Mouse (Mus musculus) hindbrain, embryonic 12.5 days (tissue): ENCODE measurements around the gene Nfatc3. TPM values are rescaled to one million over a fixed set of nuclear protein-coding genes. Genes with fewer than 3 reads are reported as not detected.

ENCODE experiments used
- ATAC-seq: fragments of 200-750 bp; cut with Nextera tagmentation; 2 replicates; pipeline ENCODE4 v1.8.0; 2017; ENCODE audit warnings: moderate TSS enrichment; ENCODE audit not compliant: low FRiP score
- H3K27ac ChIP-seq: fragments of 300-500 bp; sonication (generic); 2 replicates; pipeline ENCODE4 v1.5.1; 2016; ENCODE audit warnings: mild to moderate bottlenecking
- H3K27me3 ChIP-seq: fragments of 300-500 bp; sonication (generic); 2 replicates; pipeline ENCODE4 v1.6.1; 2016; ENCODE audit warnings: mild to moderate bottlenecking
- H3K36me3 ChIP-seq: fragments of 300-500 bp; sonication (generic); 2 replicates; pipeline ENCODE4 v1.6.1; 2016; ENCODE audit warnings: mild to moderate bottlenecking
- H3K4me1 ChIP-seq: fragments of 300-500 bp; sonication (generic); 2 replicates; pipeline ENCODE4 v1.6.1; 2016
- H3K4me2 ChIP-seq: fragments of 300-500 bp; sonication (generic); replicated peaks from 2 replicates; pipeline ENCODE4 v1.6.1; 2016; ENCODE audit warnings: mild to moderate bottlenecking
- H3K4me3 ChIP-seq: fragments of 300-500 bp; sonication (generic); 2 replicates; pipeline ENCODE4 v1.5.1; 2016; ENCODE audit warnings: mild to moderate bottlenecking
- H3K9ac ChIP-seq: fragments of 300-500 bp; sonication (generic); 2 replicates; pipeline ENCODE4 v1.6.1; 2016; ENCODE audit warnings: mild to moderate bottlenecking, moderate library complexity
- H3K9me3 ChIP-seq: fragments of 300-500 bp; sonication (generic); replicated peaks from 2 replicates; pipeline ENCODE4 v1.6.1; 2016; ENCODE audit warnings: mild to moderate bottlenecking
- WGBS: fragments of 180-500 bp; shearing (Covaris S2); methylation state at CpG from one replicate; pipeline ENCODE4 v1.1.7; 2016; 5-methylcytosine and 5-hydroxymethylcytosine counted together
- polyA plus RNA-seq: library from polyadenylated mRNA; unstranded; fragments of >200 nt; fragmentation: Nextera tagmentation; extraction: Ambion mirVana; gene quantifications from 2 replicates; pipeline ENCODE4 v1.2.1, GENCODE M21; 2016

Gene Nfatc3
- polyA plus RNA-seq, 1 experiment from 2014 or later, result 6.7 TPM

- Histone ChIP-seq H3K4me1 (no peaks in the 10 kb centered on the region), H3K27ac (no peak overlapping the region), H3K36me3 (peaks cover 29% of the 10 kb centered on the region), H3K27me3 (no peaks in the 10 kb centered on the region), H3K9me3 (no peaks in the 10 kb centered on the region), H3K9ac (no peak overlapping the region), H3K4me3 (no peak overlapping the region), H3K4me2 (no peak overlapping the region)
- no peak for ATAC-seq
- 93% methylated on average over 2 of the region's 2 CpGs for WGBS
Measured at GRCm38 (mm10) chr8:106103888-106104287, 45.2 kb downstream of the Nfatc3 start.

GRCm38 (mm10) chr8:106106193-106106592 lies 47.6 kb downstream of the Nfatc3 start:
- 91% methylated on average over 1 of the region's 1 CpGs for WGBS
- Histone ChIP-seq H3K4me2 (no peak overlapping the region), H3K4me3 (no peak overlapping the region), H3K4me1 (no peaks in the 10 kb centered on the region), H3K9me3 (no peaks in the 10 kb centered on the region), H3K36me3 (peaks cover 32% of the 10 kb centered on the region), H3K9ac (no peak overlapping the region), H3K27me3 (no peaks in the 10 kb centered on the region), H3K27ac (no peak overlapping the region)
- ATAC-seq, result no peak

DNA sequence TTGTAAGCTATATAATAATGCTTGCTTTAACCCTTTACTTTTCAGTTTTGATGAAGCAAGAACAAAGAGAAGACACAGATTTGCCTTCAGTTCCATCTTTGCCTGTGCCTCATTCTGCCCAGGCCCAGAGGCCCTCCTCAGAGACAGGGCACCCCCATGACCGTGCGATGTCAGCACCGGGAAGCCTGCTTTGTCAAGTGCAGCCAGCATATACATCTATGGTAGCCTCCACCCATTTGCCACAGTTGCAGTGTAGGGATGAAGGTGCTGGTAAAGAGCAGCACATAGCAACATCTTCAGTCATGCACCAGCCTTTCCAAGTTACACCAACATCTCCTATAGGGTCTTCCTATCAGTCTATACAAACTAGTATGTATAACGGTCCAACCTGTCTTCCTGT lies 49.4 kb downstream of the Nfatc3 start:
- H3K4me3 ChIP-seq, result no peak overlapping the region
- WGBS, result 95% methylated on average over 4 of the region's 4 CpGs
- no peaks in the 10 kb centered on the region for H3K9me3 ChIP-seq
- ATAC-seq, result no peak
- no peak overlapping the region for H3K4me2 ChIP-seq
- H3K27me3 ChIP-seq, result no peaks in the 10 kb centered on the region
- no peak overlapping the region for H3K27ac ChIP-seq
- H3K36me3 ChIP-seq, result peaks cover 37% of the 10 kb centered on the region
- no peak overlapping the region for H3K9ac ChIP-seq
- H3K4me1 ChIP-seq, result no peaks in the 10 kb centered on the region

DNA sequence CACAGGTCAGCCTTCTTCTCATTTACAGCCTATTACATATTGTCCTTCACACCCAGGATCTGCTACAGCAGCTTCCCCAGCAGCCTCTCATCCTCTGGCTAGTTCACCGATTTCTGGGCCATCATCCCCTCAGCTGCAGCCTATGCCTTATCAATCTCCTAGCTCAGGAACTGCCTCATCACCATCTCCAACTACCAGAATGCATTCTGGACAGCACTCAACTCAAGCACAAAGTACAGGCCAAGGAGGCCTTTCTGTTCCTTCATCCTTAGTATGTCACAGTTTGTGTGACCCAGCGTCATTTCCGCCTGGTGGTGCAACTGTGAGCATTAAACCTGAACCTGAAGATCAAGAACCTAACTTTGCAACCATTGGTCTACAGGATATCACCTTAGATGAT lies 50.1 kb downstream of the Nfatc3 start:
- no peaks in the 10 kb centered on the region for H3K27me3 ChIP-seq
- no peak for ATAC-seq
- 93% methylated on average over 3 of the region's 3 CpGs for WGBS

GRCm38 (mm10) chr8:106112041-106112440 lies 53.4 kb downstream of the Nfatc3 start:
- 98% methylated on average over 2 of the region's 2 CpGs for WGBS
- ATAC-seq, result no peak

More for the DNA sequence above, 50.1 kb downstream of the Nfatc3 start:
- H3K4me1 ChIP-seq, result no peaks in the 10 kb centered on the region
- no peak overlapping the region for H3K9ac ChIP-seq
- H3K4me2 ChIP-seq, result no peak overlapping the region
- H3K9me3 ChIP-seq, result no peaks in the 10 kb centered on the region
- H3K27ac ChIP-seq, result no peak overlapping the region
- peaks cover 39% of the 10 kb centered on the region for H3K36me3 ChIP-seq
- no peak overlapping the region for H3K4me3 ChIP-seq

DNA sequence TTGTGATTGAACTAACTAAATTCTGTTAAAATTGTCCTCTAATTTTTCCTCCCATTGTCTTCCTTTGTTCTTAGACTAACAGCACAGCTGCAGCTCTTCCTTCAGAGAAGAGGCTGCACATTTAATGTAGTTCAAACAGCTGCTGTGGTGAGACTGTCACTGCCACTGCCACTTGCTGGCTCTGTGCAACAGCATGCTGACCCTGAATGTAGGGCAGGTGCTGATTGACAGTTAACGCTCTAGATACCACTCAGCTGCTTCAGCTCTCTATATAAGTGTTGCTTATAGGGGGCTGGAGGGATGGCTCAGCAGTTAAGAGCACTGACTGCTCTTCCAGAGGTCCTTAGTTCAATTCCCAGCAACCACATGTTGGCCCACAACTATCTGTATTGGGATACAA lies 53.9 kb downstream of the Nfatc3 start:
- H3K36me3 ChIP-seq, result peaks cover 40% of the 10 kb centered on the region
- WGBS, result 93% methylated on average over 1 of the region's 1 CpGs
- H3K4me1 ChIP-seq, result no peaks in the 10 kb centered on the region
- no peak overlapping the region for H3K27ac ChIP-seq
- H3K4me2 ChIP-seq, result no peak overlapping the region
- H3K9me3 ChIP-seq, result no peaks in the 10 kb centered on the region
- H3K9ac ChIP-seq, result no peak overlapping the region
- ATAC-seq, result no peak
- H3K4me3 ChIP-seq, result no peak overlapping the region
- no peaks in the 10 kb centered on the region for H3K27me3 ChIP-seq

More at GRCm38 (mm10) chr8:106112041-106112440, 53.4 kb downstream of the Nfatc3 start:
- no peak overlapping the region for H3K9ac ChIP-seq
- no peak overlapping the region for H3K27ac ChIP-seq
- H3K4me1 ChIP-seq, result no peaks in the 10 kb centered on the region
- H3K4me3 ChIP-seq, result no peak overlapping the region
- peaks cover 41% of the 10 kb centered on the region for H3K36me3 ChIP-seq
- H3K27me3 ChIP-seq, result no peaks in the 10 kb centered on the region
- H3K4me2 ChIP-seq, result no peak overlapping the region
- H3K9me3 ChIP-seq, result no peaks in the 10 kb centered on the region

DNA sequence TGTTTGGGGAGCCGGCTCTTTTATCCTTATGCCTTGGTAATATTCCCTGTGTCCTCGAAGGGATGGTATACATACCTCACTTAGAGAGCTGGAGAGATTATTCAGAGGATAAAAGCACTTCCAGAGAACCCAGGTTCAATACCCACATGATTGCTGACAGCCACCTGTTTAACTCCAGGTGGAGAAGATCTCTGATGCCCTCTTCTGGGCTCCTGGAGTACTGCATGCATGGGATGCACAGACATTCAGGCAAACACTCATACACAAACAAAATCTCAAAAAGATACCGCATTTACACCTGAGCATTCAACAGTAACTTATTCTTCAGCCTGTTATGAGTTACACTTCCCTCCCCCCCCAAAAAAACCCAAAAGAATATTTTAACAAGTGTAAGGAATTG lies 57.3 kb downstream of the Nfatc3 start:
- no peak overlapping the region for H3K4me2 ChIP-seq
- no peak overlapping the region for H3K27ac ChIP-seq
- H3K27me3 ChIP-seq, result no peaks in the 10 kb centered on the region
- no peaks in the 10 kb centered on the region for H3K4me1 ChIP-seq
- no peak overlapping the region for H3K4me3 ChIP-seq
- no peaks in the 10 kb centered on the region for H3K9me3 ChIP-seq
- H3K9ac ChIP-seq, result no peak overlapping the region
- 95% methylated on average over 3 of the region's 3 CpGs for WGBS
- H3K36me3 ChIP-seq, result peaks cover 28% of the 10 kb centered on the region
- ATAC-seq, result no peak

DNA sequence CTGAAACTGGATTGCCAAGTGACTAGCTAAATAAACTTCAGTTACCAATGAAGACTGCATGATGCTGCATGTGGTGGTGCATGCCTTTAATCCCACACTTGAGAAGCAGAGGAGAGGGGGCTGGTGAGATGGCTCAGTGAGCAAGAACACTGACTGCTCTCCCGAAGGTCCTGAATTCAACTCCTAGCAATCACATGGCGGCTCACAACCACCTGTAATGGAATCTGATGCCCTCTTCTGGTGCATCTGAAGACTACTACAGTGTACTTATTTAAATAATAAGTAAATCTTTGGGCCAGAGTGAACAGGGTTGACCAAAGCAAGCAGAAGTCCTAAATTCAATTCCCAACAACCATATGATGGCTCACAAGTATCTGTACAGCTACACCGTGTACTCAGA lies 64.8 kb downstream of the Nfatc3 start:
- Histone ChIP-seq H3K27me3 (no peaks in the 10 kb centered on the region), H3K27ac (no peak overlapping the region), H3K4me1 (no peaks in the 10 kb centered on the region), H3K4me3 (no peak overlapping the region), H3K4me2 (no peak overlapping the region), H3K36me3 (peaks cover 7% of the 10 kb centered on the region), H3K9me3 (no peaks in the 10 kb centered on the region), H3K9ac (no peak overlapping the region)
- no peak for ATAC-seq
- 90% methylated on average over 3 of the region's 3 CpGs for WGBS

GRCm38 (mm10) chr8:106126055-106126454 lies 67.4 kb downstream of the Nfatc3 start:
- H3K27ac ChIP-seq, result no peak overlapping the region
- WGBS, result 88% methylated on average over 1 of the region's 1 CpGs
- no peak overlapping the region for H3K4me2 ChIP-seq
- no peak overlapping the region for H3K9ac ChIP-seq
- ATAC-seq, result no peak
- H3K27me3 ChIP-seq, result no peaks in the 10 kb centered on the region
- H3K36me3 ChIP-seq, result peaks cover 17% of the 10 kb centered on the region
- no peaks in the 10 kb centered on the region for H3K9me3 ChIP-seq
- no peaks in the 10 kb centered on the region for H3K4me1 ChIP-seq
- no peak overlapping the region for H3K4me3 ChIP-seq

DNA sequence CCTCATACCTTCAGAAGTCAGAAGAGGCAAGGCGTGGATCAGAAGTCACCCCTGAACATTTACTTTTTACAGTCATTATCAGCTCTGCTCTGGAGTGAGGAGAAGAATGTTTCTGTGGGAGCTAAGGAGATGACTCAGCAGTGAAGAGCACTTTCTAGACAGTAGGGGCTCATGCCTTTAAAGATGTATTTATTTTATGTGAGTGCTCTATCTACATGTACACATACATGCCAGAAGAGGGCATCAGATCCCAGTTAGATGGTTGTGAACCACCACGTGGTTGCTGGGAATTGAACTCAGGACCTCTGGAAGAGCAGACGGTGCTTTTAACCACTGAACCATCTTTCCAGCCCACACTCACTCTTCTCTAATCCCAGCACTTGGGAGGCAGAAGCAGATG lies 68.4 kb downstream of the Nfatc3 start:
- Histone ChIP-seq H3K9ac (no peak overlapping the region), H3K36me3 (peaks cover 26% of the 10 kb centered on the region), H3K4me2 (no peak overlapping the region), H3K27ac (no peak overlapping the region), H3K4me3 (no peak overlapping the region), H3K9me3 (no peaks in the 10 kb centered on the region), H3K27me3 (0 out of 2 replicates have a peak, but pooled peaks cover under 1% of the 10 kb centered on the region), H3K4me1 (no peaks in the 10 kb centered on the region)
- ATAC-seq, result no peak
- 78% methylated on average over 3 of the region's 3 CpGs for WGBS

GRCm38 (mm10) chr8:106127882-106128410 lies 69.3 kb downstream of the Nfatc3 start:
- no peak overlapping the region for H3K4me2 ChIP-seq
- 93% methylated on average over 10 of the region's 10 CpGs for WGBS
- H3K4me3 ChIP-seq, result no peak overlapping the region
- no peak for ATAC-seq
- no peak overlapping the region for H3K9ac ChIP-seq
- peaks cover 35% of the 10 kb centered on the region for H3K36me3 ChIP-seq
- H3K9me3 ChIP-seq, result no peaks in the 10 kb centered on the region
- H3K4me1 ChIP-seq, result no peaks in the 10 kb centered on the region
- H3K27ac ChIP-seq, result no peak overlapping the region
- peaks cover 5% of the 10 kb centered on the region for H3K27me3 ChIP-seq

DNA sequence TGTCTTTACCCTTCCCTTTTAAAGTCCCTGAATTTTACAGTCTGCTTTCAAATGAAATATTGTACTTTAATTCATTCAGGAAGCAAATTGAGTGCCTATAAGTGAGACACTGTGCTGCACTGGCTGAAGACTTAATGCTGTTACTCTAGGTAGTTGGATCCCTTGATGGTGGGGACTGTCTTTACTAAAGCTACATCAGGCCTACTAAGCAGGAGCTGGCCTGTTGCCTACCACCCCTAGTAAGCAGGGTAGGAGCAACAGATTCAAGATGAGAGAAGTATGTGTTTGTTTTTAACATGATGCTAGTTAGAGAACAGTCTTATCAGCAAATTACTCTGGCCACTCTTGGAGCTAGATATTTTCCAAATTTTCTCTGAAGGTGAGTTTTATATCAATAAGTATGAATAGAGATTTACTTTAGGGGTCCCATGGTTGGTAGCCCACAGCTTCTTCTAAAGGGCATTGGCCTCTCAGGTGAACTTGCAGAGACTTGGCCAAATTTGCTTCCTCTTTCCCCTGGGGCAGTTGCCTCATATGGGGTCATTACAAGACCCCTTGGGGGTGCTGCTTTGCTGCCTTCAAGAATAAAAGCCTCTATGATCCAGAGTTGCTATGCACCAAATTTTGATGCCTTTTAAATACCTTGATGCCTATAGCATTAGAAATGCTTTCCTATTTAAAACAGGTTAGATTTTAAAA lies 70.7 kb downstream of the Nfatc3 start:
- no peak for ATAC-seq

GRCm38 (mm10) chr8:106129997-106130396 lies 71.4 kb downstream of the Nfatc3 start:
- peaks cover 35% of the 10 kb centered on the region for H3K36me3 ChIP-seq
- no peaks in the 10 kb centered on the region for H3K9me3 ChIP-seq
- no peak overlapping the region for H3K4me2 ChIP-seq
- H3K9ac ChIP-seq, result no peak overlapping the region
- no peak for ATAC-seq
- H3K4me1 ChIP-seq, result no peaks in the 10 kb centered on the region
- H3K4me3 ChIP-seq, result no peak overlapping the region
- WGBS, result 88% methylated on average over 2 of the region's 2 CpGs
- H3K27ac ChIP-seq, result no peak overlapping the region
- H3K27me3 ChIP-seq, result peaks cover 26% of the 10 kb centered on the region

More for the DNA sequence above, 70.7 kb downstream of the Nfatc3 start:
- Histone ChIP-seq H3K4me2 (no peak overlapping the region), H3K27me3 (peaks cover 19% of the 10 kb centered on the region), H3K36me3 (peaks cover 35% of the 10 kb centered on the region), H3K4me3 (no peak overlapping the region), H3K27ac (no peak overlapping the region), H3K9ac (no peak overlapping the region), H3K4me1 (no peaks in the 10 kb centered on the region), H3K9me3 (no peaks in the 10 kb centered on the region)
